Mouse (Mus musculus) gastrocnemius, postnatal 36 days (tissue): ENCODE data around the gene Arhgef10l. TPM values are rescaled to one million over a fixed set of nuclear protein-coding genes. Genes with fewer than 3 reads are reported as not detected.

ENCODE experiments used
- DNase-seq, 2 experiments: peaks; one replicate each; pipeline ENCODE4 v3.0.0; 2022
- intact Hi-C: fragments of 180-260 bp; cut with DNase I; formaldehyde crosslinking; loops from one replicate; pipeline ENCODE4 v1.15.1; 2025
- total RNA-seq, 2 experiments: library from RNA; stranded (reverse); gene quantifications; 2 replicates each; pipeline ENCODE4 v1.2.3; 2021

The Arhgef10l gene
- total RNA-seq, 2 experiments from 2014 or later, result 39.0 to 49.9 TPM

DNA sequence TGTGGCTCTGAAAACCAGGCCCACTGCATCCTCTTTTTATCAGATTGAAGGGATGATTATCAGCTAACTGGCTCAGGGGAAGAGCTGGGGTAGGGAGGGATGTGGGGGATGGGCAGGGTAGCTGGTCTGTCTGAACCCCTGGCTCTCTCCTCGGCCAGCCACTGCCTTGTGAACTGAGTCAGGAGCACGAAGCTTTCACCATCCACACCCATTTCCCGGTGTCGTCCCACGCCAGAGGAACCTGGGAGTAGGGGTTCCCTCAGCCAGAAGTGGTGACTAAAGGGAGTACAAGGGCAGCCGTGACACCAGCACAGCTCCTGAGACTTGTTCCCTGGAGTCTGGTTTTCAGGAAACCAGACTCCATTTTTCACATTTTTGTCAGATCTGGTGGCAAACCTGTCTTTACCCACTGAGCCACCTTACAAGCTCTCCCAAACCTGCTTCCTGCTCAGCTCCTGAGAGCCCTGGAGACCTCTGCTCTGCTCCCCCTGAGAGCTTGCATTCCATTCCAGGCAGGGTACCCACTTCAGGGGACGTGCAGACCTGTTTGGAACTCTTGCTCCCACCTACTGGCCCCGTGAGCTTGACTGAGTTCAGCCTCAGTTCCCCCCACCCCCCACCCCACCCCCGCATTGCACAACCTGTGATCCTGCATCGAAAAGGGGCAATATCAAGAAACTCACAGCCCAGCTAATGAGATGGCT lies 2.8 kb downstream of the Arhgef10l start:
- DNase-seq, result no peak
- intact Hi-C loops, result loop anchor here (5.0 kb wide), 1 partner anchor 41 kb away; no protein-coding TSS in a partner anchor

DNA sequence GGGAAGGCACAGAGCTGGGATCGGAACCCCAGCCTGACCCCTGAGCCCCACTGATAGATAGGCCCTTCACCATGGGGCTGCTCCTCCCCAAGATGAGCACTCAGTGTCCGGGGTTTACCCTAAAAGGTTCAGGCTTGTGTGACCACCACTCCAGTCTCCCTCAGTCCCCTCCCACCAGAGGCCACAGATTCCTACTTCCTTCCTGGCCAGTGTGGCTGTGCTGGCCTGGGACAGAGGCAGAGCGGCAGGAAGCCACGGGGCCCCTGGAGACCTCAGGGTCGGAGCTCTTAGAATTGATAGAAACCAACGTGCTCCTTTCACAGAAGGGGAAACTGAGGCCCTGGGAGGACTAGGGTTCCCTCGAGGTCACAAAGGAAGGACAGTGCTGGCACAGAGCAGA lies 3.4 kb downstream of the Arhgef10l start:
- intact Hi-C loops, result loop anchor here (5.0 kb wide), 1 partner anchor 40 kb away; no protein-coding TSS in a partner anchor
- no peak for DNase-seq

DNA sequence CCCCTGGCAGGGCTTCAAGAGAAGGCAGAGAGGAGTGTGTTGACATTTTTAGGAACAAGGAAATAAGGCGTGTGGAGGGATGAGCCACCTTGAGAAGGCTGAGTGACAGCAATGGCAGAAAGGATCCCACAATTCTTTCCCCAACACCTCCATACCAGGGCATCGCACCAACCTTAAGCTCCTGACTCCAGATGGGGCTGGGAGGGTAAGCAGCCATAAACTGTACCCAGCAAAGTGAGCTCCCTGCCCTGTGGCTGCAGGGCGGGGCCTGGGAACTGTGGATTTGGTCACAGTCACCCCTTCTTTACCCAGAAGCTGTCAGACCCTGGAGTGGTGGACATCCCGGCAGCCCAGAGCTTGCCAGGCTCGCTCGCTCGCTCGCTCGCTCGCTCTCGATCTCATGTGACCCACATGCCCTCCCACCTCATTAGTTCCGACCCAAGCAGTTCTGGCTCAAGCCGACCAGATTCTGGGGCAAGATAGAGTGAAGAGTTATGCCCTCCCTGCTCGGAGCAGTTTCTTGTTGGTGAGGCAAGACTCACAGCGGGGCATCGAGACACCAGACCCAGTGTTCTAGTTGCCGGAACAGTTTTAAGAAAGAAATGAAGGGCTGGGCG lies 4.3 kb downstream of the Arhgef10l start:
- intact Hi-C loops, result loop anchor here (5.0 kb wide), 1 partner anchor 39 kb away; no protein-coding TSS in a partner anchor
- DNase-seq, result no peak

DNA sequence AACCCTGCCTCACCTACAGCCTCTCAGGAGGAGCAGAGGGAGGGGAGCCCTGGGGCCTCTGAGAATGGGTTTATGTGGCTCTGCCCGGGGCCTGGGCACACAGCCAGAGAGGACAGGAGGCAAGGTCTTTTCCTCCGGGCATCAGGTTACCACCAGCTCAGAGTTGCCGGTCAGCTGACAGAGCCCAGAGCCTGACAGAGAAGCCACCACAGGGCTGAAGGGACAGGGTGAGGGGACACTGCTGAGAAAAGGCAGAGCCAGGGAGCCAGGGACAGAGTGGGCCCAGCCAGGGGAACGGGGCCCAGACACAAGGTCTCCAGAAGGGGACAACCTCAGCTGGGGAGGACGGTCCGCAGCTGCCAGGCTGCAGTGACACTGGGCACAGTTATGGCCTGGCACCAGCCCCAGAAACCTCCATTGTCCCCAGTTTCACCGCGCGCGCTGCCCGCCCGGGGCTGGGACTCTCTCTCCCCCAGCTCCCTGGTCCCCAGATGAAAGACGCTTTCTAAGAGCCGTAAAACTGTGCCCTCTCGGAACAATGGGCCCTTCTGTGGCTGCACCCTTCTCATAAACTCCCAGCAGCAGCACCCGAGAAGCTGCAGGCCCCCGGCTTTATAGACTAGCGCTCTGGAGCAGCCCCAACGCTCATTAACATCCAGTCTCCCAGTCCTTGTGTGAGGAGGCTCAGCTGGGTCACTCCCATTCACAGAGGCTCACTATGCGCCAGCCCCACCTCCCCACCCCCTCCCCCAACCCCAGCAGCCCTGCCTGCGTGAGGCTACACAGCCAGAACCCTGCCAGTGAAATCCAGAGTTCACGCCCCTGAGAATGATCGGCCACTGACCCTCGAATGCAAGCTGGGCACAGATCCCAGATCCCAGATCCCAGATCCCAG lies 7.9 kb downstream of the Arhgef10l start:
- intact Hi-C loops, result no loop called here
- DNase-seq, result peak; percentile 50 to 70

DNA sequence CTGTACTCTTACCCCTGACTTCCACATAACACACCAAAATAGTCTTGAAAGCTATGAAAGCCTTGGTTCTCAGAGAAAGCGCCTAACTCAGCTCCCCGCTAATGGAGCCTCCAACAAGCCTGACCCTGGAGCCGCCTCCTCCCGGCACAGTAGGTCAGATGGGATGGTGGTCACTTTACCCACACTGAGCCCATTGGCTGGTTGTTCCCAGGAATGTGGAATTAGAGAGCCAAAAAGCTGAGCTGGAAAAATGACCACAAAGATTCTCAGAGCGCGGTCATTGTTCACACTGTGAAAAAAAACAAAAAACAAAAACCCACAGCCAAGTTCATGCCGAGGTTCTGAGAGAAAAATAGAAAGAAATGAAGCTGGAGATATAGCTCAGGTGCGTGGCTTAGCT lies 9.3 kb downstream of the Arhgef10l start:
- no peak for DNase-seq
- intact Hi-C loops, result no loop called here

DNA sequence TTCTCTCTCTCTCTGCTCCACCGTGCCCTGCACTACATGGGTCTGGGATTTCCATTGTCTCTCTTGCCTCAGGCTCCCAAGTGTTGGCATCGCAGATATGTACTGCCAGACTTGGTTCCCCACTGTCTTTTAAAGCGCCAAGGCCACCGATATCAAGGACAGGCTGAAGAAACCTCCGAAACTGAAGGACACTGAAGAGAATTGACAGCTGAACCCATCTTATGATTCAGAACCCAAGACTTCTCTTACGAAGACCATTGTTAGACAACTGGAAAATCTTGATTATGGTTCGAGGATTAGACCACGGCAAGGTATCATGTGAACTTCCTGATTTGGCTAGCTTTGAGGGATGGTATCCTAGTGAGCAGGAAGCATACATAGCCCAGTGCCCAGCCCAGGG lies 11.0 kb downstream of the Arhgef10l start:
- intact Hi-C loops, result loop anchor here (2.0 kb wide), 1 partner anchor 18 kb away; no protein-coding TSS in a partner anchor

DNA sequence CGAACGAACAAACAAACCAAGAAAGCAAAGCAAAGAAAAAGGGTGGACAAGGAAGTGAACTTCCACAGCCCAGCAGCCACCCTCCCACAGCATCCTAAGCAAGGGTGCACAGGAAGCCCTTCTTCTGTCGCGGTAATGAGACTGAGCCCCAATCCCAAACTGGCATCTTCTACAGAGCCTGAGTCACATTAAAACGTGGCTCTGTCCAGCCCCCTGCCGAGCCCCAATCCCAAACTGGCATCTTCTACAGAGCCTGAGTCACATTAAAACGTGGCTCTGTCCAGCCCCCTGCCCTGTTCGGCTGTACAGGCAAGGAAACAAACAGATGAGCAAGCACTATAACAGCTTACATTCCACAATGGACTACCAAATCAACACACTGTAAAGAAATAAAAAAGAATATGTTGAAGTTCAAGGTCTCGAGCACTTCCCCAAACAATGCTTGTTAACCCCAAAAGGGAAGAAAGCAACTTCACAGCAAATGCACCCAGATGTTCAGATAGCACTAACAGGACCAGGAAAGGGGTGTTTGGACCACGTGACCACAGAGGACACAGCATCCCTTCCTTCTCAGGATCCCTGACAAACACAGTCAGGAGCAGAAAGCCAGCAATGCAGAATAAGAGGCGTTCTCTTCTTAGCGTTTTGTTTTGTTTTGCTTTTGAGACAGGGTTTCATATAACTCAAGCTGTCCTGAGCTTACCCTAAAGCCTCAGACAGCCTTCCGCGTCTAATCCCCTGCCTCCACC lies 11.8 kb downstream of the Arhgef10l start:
- no peak for DNase-seq
- intact Hi-C loops, result loop anchor here (2.0 kb wide), 1 partner anchor 17 kb away; no protein-coding TSS in a partner anchor

More for the DNA sequence above, 11.0 kb downstream of the Arhgef10l start:
- DNase-seq, result no peak

DNA sequence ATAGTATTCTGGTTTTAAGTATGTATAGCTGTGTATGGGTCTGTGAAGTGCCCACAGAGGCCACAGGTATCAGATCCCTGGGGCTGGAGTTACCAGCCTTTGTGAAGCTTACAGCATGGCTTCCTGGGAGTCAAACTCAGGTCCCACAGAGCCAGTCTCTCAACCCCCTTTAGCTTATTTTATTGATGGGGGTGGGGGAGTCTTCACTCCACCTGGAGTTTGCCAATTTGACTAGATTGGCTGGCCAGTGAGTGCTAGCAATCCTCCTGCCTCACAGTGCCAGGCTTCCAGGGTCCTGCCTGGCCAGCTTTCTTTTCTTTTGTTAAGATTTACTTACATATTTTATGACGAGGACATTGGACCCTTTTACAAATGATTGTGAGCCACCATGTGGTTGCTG lies 16.1 kb downstream of the Arhgef10l start:
- intact Hi-C loops, result no loop called here
- no peak for DNase-seq

DNA sequence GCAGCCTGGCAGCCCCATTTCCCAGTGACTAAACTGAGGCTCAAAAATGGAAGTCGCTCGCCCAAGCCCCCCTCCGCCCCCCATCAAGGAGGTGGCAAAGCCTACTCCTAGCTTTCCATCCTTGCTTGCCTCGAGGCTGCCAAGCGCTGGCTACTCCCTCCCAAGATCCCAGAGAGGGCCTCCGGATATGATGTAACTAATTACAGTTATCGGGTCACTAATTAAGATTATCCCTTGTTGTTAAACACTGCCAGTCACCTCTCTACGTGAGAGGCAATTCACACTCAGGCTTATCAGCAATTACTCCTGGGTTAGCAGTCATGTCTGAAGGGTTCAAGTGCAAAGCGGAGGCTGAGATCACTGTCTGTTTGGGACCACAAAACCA lies 16.6 kb downstream of the Arhgef10l start:
- no peak for DNase-seq

DNA sequence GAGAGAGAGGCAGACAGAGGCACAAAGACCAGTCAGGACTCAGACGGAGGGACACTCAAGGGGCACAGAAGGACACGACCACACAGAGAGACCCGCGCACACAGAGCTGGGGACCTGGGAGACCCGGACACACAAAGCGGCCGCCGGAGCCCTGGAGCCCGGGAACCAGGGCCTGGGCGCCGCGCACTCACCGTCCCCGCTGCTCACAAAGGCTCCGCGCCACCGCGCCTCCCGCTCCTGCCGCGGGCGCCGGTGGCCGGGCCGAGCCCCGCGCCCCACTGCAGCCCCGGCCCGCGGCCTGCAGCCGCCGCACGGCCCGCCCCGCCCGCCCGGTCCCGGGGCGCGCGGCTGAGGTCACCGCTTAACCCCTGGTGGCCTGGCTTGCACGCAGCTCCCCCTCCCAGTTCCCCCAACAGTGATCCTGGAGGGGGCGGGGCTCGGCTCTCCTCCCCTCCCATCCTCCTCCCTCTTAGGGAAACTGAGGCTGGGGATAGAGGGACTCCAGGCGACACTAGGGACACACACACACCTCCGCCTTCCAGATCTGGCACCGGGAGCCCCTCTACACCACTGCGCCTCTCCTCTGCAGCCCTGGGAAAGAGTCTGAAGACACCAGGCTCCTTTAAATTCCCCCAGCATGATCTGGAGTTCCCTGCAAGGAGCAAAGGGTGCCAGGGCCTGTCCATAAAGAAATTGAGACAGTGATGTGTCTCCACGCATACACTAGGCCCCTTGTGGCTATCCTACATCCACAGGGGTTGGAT lies 17.2 kb downstream of the Arhgef10l start:
- intact Hi-C loops, result no loop called here

More for the DNA sequence above, 16.6 kb downstream of the Arhgef10l start:
- intact Hi-C loops, result no loop called here

DNA sequence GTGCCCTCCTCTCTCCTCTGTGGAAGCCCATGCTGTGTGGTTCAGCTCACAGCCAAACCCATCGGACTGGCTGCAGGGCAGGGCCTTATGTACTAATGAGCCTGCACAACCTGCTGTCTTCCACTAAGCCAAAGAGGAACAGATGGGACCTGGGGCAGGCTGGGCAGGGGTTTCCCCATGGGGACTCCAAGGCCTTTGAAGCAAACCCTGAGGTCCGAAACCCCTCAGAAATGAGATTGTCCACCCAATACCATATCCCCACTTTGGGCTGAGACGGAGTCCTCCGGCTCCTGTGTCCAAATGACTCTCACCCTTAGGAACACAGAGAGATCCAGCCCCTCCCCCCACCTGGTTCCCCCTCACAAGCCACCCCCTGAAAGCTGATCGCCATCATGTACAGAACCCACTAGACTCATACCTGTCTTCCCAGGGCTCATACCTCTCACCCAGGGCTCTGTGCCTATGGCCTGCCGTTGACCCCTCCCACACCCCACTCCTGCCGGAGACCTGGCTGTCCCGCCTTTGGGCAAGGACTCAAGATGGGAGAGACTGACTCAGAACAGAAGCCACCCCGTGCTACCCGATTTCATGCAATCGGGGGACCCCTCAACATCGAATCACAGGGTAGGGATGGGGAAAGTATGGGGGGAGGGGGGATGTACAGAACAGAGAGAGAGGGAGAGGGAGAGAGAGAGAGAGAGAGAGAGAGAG lies 17.9 kb downstream of the Arhgef10l start:
- no peak for DNase-seq
- intact Hi-C loops, result no loop called here

More for the DNA sequence above, 17.2 kb downstream of the Arhgef10l start:
- peak in 1 of 2 experiments; percentile 48 for DNase-seq

DNA sequence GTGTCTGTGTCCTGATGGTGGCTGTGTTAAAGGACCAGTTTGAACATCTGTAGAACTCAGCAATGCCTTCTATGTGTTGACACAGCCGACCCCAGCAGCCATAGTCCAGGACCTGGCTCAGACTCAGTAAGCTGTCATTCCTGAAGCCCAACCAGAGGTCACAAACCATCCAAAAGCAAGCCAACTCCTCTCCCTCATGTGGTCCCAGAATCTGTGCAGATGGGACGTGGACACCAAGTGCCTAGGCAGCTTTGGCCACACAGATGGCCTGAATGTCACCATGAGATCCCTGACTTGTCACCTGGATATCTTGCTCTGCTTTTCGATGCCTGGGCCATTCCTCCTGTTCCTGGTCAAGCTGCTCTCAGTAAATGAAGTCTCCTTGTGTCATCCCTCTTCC lies 20.2 kb downstream of the Arhgef10l start:
- intact Hi-C loops, result no loop called here
- DNase-seq, result no peak

DNA sequence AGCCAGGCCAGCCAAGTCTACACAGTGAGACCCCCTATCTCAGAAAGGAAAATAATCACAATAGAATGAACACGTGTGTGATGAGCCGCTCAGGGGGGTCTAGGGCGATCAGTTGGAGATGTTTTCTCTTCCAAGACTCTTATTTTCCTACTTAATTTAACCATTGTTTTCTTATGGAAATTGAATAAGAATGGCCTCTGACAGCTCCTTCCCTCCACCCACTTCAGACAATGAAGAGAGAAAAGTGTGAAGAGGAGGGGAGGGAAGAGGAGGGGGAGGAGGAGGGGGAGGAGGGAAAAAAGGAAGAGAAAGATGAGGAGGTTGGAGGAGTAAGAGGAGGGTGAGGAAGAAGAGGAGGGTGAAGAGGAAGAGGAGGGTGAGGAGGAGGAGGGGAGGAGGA lies 21.1 kb downstream of the Arhgef10l start:
- no peak for DNase-seq
- intact Hi-C loops, result no loop called here

DNA sequence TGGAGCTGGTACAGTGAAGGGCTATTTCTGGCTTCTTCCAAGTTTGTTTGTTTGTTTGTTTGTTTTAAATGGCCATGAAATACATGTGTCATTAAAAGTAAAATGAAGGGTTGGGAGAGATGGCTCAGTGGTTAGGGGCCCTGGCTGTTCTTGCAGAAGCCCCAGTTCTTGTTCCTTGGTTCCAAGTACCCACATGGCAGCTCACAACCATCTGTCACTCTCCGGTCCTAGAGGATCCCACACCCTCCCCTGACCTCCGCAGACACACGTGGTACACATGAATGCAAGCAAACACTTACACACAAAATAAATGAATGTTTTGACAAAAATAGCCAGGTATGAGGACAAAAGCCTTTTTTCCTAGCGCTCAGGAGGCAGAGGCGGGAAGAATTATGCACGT lies 21.5 kb downstream of the Arhgef10l start:
- DNase-seq, result no peak
- intact Hi-C loops, result no loop called here

DNA sequence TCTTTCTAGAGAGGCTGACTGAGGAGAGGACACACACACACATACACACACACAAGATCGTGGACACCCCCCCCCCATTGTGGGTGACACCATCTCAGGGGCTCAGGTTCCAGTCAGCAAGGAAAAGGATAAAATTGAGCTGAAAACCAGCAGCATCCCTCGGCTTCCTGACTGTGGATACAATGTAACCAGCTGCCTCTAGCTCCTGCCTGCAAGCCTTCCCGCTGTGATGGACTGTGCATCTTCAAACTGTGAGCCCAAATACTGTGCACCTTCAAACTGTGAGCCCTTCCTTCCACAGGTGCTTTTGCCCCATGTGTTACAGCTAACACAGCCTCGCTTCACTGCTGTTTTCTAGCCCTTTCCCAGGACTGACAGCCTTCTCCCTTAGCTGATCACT lies 23.4 kb downstream of the Arhgef10l start:
- intact Hi-C loops, result no loop called here

DNA sequence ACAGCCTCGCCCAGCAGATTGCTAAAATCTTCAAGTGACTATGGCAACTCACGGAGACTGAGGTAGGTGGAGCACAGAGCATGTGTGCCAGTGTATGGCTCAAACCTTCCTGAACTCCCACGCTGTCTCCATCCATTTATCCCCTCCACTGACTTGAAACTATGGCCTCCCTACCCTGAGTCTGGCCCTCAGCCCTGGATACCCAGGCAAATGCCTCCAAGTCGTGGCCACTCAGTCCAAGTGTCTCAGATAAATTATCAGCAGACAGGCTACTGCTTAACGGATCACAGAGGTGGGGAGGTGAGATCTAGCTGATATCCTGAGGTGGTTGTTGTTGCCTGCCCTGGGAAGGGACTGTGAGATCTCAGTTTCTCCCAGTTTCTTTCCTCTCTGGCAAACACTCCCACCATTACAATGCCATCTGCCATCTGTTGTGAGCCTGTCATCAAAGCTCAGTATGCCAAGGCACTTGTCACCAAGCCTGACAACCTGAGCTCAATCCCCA lies 24.3 kb downstream of the Arhgef10l start:
- intact Hi-C loops, result no loop called here
- no peak for DNase-seq

More for the DNA sequence above, 23.4 kb downstream of the Arhgef10l start:
- DNase-seq, result no peak

DNA sequence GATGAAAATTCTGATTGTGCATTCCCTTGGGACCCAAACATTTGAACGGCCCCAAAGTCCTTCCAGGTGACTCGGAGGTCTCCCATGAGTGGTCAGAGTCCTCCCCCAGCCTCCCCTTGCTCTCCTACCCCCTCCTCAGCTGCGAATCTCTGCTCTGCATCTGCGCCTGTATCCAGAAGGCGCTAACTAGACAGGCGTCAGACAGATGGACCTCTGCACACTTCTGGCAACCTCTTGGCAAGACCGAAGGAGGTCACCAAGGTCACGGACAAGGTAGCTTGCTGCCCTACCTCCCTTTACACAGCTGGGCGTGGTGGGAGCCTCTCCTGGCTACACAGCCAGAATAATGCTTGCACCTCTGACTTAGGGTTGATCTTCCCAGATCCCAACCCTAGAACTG lies 25.1 kb downstream of the Arhgef10l start:
- no peak for DNase-seq
- intact Hi-C loops, result no loop called here

DNA sequence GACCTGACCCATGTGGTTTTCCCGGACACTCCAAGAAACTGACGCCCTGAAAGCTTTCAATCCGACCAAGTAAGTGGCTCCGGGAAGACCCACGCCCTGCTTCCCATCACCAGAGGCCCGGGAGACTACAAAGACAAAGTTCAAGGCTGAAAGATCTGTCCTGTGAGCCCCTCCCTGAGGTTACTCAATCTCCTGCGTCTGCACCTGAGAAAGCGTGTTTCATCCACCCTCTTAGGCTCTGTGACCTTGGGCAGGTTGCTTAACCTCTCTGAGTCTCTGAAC lies 25.6 kb downstream of the Arhgef10l start:
- no peak for DNase-seq
- intact Hi-C loops, result no loop called here
